Mouse (Mus musculus) liver, embryonic 14.5 days (tissue): ENCODE results near the gene Gm20671.

Source experiments
- CTCF ChIP-seq: IDR thresholded peaks from 2 replicates; pipeline ENCODE4 v1.5.1; 2016; ENCODE audit warnings: antibody characterized with exemption, low read depth, control low read depth
- EP300 ChIP-seq: IDR thresholded peaks from 2 replicates; pipeline ENCODE4 v1.6.1; 2016; ENCODE audit warnings: antibody characterized with exemption, low read depth

DNA sequence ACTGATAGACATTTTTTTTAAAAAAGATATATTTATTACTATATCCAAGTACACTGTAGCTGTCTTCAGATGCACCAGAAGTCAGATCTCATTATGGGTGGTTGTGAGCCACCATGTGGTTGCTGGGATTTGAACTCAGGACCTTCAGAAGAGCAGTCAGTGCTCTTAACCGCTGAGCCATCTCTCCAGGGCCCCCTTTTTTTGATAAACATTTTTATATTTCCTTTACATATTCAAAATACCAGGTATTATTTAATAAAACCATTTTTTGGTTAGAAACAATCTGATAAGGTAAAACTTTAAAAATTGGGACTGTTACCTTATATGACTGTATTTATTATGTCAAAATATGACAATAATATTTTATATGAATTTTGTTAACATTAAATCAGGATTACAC lies 34.2 kb upstream of the Gm20671 start:
- TF ChIP-seq CTCF (no peak), EP300 (no peak)
